Mouse (Mus musculus): ENCODE data around the gene Elavl4.

Elavl4 gene

DNA sequence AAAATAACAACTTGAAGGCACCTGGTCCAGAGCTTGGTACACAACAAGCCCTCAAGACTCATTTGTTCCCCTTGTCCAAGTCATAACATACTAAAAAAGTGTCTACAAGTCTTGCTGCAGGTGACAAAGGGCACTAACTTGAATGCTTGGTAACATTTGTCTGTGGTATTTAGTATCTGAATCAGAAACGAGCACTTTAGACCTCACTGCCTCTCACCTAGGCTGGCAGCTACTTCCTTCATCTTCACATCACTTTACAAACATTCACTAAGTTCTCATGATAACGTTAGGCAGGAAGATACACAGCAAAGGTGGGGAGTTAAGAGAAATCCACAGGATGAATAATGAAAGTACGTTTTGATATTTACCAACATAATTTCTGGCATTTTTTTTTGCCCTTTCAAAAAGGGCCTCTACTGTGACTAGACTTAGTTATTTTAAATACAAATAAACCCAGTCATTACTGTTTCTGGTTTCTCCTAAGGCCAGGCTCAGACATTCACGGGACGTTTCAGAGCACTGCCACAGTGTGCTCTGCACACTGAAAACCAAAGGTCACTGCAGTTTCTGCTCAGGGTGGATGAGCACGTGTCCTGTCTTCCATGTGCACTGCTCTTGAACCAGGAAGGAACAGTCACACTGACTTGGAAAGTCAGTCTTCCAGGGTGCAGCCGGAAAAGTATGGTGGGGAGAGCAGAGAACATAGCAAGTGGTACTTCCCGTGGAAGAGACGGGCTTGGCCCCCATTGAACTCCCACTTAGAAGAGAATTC, 84.7 kb downstream of the Elavl4 start:
- in situ Hi-C loops (cut with MboI, MseI), result no loop called here

DNA sequence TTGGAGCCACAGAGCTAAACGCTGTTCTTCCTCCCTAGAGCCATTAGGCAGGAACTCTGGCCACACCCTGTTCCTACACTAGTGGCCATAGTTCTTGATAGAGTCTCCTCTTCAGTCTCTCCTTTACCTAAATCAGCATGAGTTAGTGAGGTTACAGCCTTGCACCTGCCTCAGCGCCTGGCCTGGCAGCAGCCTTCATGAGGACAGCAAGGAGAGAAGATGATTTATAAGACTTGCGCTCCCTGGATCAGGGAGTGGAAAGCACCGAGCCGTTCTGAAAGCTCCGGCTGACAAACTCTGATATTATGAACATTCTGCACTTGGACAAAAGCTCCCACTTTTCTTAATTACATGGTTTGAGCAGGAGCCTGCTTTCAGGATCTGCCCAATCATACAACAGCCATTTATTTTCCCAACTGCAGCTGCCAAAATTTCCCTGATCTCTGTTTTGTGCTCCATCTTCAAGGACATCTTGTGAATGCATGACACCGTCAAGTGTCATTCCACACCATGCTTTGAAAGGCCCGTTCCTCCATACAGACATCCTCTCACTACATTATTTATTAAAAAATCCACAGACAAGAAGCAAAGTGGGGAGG, 87.3 kb downstream of the Elavl4 start:
- in situ Hi-C loops (cut with MboI, MseI), result no loop called here

DNA sequence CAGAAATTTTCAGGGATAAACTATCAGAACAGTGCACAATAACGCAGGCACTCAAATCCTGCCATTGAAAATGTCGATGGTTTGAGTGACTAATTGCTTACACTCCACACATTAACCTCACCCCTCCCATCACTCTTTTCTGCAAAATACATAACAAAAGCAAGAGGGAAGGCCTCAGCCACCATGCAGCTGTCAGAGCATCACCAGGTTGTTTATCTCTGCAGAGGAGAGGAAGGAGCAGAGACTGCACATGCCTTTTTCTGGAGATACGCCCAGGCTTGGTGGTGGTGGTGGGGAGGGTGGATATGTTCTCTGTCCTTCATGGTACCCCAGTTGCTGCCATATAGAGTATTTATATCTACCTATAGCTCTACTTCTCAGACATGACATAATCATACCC, 94.3 kb downstream of the Elavl4 start:
- in situ Hi-C loops (cut with MboI, MseI), result no loop called here

DNA sequence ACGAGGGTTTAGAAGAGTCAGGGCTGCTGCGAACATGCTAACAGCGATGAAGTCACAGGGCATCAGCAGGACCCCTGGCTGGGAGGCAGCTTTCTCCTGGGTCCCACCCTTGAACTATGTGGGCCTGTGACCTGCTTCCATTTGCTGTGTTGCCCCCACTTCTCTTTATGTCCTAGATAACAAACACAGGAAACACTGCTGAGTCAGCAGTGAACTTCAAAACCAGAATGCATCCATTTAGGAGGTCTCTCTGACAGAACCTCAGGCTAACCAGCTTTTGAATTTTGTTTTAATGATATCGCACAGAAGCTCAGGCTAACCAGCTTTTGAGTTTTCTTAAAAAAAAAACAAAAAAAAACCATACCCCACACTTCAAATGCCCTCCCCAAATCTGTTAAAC, 96.1 kb downstream of the Elavl4 start:
- in situ Hi-C loops (cut with MboI, MseI), result no loop called here

DNA sequence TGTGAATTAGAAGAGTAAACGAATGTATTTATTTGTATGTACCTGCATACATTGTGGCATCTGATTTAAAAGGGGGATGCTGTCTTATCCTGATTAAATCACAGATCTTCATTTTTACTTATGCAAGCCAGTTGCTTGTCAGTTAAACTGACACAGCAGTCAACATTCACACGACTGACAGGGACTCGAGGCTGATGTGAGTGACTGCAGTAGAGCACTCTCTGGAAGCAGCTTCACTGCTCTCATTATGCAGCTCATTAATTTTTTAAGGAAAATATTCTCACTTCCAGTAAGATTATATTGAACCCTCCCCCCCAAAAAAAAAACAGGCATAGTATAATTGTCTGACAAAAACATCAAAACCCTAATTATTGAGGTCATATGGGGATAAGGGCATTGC, 101.7 kb downstream of the Elavl4 start:
- in situ Hi-C loops (cut with MboI, MseI), result no loop called here

DNA sequence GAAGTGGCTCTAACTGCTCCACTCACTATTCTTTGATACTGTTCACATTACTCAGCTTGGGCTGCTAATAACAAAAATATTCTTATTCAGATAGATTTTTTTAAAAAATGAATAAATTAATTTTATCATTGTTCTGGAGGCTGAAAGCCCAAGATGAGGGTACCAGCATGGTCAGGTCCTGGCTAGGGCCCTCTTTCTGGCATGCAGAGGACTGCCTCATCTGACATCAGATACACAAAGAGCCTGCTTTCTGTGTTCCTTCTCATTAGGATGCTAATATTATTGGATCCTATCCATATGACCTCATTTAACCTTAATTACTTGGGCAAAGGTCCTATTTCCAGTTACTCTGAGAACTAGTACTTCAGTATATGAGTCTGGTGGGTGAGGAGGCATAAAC, 108.8 kb downstream of the Elavl4 start:
- in situ Hi-C loops (cut with MboI, MseI), result no loop called here

DNA sequence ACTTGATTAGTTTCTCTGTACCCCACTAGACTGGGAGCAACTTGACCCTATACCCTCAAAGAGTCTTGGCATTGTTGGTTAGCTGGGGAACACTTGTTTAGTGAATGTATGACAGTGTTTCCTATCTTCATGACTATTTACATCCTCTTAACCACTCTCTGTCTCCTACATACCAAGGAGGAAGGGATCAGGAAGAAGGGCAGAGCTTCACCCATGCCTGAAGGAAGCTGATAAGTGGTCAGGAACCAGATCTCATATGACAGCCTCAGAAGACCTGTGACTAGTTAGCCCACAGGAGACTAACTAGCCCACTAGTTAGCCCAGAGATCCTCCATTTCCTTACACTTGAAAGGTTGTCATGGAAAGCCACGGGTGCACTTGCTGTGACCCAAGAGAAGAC, 117.2 kb downstream of the Elavl4 start:
- in situ Hi-C loops (cut with MboI, MseI), result no loop called here

DNA sequence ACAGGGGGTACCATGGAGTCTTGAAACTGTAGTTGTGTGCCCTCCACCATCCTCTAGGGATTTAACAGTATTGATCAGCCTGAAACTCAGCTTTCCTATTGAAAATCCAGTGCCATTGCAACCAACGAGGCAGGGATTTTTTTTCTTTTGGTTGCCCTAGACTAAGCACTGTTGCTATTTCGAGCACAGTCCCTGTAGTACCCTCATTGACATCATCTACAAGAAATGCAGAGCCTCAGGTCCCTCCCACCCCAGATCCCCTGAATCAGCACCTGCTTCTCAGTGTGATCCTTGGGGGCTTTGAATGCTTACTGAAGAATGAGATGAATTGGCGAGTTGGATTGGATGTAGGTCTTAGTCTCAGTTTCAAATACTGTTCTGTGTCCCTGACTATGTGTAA, 119.4 kb downstream of the Elavl4 start:
- in situ Hi-C loops (cut with MboI, MseI), result no loop called here

DNA sequence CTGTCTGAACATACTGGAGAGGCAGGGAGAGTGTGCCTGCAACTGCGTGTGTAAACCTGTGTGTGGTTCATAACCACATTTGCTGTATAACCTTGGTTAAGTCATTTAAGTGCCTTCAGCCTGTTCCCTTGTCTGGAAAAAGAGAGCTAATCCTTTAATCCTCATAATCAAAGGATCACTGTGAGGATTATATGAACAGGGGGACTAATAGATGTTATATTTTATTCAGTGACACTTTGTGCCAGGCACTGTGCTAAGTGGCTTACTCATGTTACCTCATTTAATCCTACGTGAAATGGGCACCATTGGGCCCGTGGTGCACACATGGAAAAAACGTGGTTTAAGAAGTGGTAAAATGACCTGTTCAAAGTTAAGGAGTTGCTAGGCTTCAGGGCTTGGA, 119.9 kb downstream of the Elavl4 start:
- in situ Hi-C loops (cut with MboI, MseI), result no loop called here

DNA sequence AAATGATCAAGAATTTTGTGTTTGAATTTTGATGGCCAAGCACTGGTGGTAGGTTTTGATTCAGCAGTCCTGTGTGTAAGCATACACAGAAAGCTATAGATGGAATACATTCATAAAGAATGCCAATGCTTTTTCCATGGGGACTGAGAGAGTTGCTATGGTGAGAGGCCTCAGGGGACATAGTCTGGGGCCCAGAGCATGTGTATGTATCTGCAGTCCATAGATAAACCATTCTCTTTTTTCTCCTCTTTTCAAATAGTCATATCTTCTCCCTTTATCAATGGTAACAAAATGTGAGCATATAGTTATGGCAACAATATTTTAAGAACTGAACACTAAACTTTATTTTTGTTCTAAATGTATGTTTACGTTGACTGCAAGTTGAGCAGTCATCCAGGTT, 122.1 kb downstream of the Elavl4 start:
- in situ Hi-C loops (cut with MboI, MseI), result no loop called here

DNA sequence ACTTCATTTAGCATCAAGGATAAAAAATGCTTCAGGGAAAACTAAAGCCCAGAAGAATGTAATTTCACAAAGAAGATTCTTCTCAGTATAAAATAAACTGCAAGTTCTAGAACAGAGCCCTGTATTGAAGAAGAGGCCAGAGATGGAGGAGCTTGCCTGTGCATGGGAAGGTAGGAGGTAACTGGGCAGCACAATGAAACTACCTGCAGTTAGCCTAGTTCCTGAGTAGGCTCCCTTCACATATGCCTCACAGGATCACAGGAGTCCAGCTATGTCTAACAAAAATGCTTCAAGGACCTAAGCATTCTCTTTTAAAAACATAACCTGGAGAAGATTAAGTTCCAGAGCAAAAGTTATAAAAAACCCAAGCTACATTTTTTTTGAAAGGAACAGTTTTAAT, 122.5 kb downstream of the Elavl4 start:
- in situ Hi-C loops (cut with MboI, MseI), result no loop called here

DNA sequence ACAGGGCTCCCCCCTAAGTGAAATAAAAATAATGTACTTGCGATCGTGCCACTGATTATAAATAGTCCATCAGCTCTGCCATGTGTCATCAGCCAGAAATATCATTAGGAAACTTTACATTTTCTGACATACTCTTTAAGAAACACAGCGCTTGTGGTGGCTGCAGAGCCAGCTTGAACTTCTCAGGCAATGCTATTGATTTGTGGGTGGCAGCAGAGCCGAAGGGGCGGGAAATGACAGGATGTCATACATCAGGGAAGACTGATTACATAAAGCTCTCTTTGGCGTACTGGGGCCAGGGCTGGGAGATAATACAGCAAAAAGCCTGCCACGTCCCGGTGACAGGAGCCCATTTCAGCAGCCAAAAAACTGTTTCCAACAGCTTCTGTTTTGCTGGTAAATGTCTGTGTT, 124.1 kb downstream of the Elavl4 start:
- in situ Hi-C loops (cut with MboI, MseI), result no loop called here

DNA sequence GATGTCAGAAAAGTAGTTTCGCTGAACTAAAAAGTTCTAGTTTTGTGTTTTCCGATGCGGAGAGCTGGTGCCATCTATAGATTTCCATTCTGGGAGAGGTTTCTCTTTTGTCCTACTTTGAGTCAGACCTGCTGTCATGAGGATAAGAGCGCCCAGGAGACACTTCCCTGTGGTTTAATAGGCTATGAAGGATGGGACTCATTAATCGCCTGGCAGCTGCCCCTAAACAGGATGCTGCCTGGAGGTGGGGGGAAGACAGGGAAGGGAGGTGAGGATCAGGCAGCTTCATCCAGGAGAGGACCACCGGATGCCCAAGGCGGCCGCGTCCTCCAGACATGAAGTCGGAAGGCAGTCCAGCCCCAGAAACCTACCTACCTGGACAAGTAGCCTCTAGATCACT, 126.2 kb downstream of the Elavl4 start:
- in situ Hi-C loops (cut with MboI, MseI), result no loop called here

DNA sequence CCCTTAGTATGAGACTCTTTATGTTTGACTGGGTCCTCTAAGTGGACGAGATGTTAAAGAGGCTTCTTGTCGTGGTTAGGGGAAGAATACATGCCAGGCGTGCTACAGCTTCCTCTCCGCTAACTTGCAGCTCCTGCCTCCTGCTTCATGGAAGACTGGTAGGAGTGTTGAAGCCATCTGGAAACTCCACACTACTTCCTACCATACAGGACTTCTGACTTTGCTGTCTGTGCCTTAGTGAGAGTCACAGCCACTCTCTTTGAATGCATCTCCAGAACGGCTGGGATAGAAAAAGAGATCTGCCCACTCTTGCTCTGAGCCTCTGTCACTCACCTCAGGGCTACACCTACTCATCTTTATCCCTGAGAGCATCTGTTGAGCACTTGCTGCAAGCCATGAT, 132.9 kb downstream of the Elavl4 start:
- in situ Hi-C loops (cut with MboI, MseI), result no loop called here

DNA sequence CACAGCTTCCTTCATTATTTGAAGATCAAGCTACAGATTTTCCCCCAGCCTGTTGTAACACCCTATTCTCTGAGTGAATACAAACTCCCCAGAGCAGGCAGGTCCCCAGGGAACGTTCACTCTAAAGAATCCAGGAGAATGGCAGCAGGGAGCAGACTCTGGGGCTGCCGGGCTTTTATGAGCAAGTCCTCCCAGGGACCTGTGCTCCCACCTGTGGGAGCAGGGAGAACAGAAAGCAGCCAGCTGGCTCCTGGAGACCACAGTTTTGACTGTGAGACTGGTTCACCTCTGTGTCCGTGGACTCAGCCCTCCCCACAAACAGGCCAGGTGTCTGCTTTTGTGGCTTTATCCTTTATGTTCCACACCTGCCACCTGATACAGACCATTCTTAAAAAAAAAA, 134.2 kb downstream of the Elavl4 start:
- in situ Hi-C loops (cut with MboI, MseI), result no loop called here

DNA sequence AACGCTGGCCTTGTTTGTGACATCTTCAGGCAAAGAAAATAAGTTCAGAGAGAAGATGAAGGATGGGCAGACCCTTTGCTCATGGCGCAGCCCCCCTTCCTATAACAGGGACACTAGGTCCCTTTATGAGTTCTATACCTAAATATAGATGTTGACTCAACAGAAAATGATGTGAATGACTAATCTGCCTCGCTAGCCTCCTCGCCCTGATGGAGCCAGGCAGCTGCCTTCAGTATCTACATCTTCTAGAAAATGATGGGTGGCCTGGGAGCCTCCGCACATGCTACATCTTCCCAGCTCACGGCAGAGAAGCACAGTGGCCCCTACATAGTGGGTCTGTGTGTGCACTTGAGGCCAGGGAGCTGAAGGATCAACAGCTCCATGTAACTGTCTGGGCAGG, 137.2 kb downstream of the Elavl4 start:
- in situ Hi-C loops (cut with MboI, MseI), result no loop called here

DNA sequence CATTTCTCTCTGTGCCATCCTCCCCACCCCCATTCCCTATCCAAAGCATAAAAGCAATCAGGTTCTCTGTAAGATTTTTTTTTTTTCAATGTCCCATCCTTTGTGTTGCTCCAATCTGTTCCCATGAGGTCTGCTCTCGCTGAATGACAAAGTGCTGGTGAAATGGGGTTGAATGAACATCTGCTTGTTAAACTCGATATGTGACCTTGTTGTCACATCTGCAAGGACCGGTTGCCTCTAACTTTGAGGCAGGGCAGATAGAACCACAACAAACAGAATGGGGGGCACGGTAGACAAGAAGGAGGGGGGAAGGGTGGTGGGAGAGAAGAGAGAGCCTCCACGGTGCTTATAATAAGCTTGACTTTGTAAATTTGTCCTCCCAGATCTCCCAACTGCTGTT, 138.0 kb downstream of the Elavl4 start:
- in situ Hi-C loops (cut with MboI, MseI), result no loop called here

DNA sequence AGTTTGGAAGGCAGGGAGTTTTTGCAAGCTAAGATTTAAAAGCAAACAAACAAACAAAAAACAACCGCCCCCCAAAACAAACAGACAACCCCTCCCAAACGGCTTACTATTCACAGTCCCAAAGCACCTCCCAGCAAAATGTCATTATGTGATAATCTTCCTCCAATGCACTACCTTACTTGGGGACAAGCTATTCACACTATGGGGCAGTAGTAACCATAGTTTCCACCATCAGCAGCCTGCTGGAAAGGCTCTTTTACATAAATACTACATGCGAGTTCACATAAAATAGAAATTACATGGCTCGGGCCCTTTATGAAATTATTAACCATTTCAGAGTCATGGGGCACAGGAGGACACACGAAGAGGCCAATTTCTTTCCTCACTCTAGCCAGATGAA, 141.5 kb downstream of the Elavl4 start:
- in situ Hi-C loops (cut with MboI, MseI), result no loop called here

DNA sequence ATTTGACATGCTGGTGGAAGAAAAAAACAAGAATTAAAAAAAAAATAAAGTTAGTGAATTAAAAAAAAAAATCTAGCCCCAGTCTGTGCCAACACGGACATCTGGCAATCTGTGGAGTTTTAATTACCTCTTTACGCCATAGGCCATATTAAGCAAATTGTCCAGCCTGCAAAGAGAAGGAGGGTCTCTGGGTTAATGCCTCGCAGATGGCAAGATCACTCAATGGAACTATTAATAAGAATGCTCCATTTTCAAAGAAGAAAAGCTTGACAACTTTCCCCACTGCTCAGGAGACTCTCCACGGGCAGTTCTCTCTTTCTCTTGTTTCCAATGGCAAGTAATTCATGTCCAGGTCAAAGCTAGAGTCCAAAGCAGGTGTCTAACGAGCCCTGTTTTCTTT, 142.1 kb downstream of the Elavl4 start:
- in situ Hi-C loops (cut with MboI, MseI), result no loop called here

DNA sequence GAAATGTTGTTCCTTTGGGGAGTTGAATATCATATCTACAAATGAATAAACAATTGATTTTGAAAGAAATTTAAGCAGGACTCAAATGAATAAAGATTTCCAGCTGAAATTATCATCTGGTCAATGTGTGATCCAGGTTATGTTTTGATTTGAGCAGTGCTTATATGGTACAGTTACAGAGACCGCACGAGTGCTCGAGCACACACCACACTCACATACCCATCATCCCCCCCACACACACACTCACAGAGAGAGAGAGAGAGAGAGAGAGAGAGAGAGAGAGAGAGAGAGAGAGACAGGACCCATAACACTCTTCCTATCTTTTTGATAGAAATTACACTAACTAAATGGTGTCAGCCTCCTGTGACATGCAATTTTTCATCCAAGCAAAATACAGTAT, 150.0 kb downstream of the Elavl4 start:
- in situ Hi-C loops (cut with MboI, MseI), result no loop called here

DNA sequence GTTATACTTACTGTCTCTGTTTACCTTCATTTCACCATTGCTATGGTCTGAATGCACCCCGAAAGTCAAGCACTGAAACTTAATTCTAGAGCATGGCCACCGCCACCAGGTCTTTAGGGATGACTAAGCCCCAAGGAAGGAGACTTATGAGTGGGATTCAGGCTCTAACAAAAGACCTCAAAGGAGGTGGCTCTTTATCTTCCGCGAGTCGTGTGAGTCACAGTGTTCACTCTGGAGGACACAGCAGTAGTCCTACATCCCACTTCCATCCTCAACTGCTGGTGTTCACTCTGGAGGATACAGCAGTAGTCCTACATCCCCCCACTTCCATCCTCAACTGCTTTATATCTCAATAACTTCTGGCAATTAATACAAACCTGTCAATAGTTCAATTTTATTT, 151.8 kb downstream of the Elavl4 start:
- in situ Hi-C loops (cut with MboI, MseI), result no loop called here

DNA sequence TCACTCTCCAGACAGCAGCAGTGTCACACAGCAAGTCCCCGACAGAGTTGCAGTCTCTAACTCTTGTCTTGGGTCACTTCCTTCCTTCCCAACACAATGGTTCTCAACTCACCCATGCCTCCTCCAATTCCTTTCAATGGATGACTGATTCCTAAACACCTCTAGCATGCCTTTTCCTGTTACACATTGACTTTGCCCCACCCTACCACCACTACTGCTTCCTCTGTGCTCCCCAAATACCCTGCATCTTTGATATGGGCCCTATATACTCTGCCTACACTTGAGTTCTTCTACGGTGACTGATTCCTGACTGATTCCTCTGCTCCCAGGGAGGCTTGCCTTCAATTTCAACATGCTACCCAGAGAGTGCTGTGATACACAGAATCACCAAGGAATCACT, 153.1 kb downstream of the Elavl4 start:
- in situ Hi-C loops (cut with MboI, MseI), result no loop called here

DNA sequence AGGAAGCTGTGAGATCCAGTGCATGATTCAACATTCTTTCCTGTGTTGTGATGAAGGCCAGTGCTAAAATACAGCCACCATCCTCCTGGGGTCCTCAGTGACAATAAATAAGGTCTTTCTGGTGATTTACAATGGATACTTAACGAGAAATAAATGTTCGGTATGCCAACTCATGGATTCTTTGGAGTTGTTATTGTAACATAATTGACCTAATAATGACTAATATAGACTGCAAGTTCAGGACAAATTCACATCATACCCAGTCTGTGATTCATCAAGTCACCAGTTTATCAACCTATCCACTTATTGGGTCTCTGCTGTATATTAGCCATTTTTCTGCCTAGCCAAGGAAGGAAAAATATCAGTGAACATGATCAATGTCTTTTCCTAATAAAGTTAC, 174.4 kb downstream of the Elavl4 start:
- in situ Hi-C loops (cut with MboI, MseI), result no loop called here

DNA sequence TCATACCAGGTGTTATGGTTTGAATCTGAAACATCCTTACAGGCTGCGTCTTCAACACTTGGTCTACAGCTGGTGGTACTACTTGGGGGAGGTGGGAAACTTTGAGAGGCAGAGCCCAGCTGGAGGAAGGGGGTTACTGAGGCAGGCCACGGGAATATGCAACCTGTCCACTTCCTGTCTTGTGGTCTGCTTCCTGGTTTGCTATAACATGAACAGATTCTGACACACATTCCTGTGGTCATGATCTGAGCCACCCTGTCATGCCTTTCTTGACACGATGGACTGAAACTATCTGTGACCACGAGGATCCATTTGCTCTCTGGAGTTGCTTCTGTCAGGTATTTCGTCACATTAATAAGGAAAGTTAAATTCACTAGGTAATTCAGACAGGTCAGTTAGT, 179.7 kb downstream of the Elavl4 start:
- in situ Hi-C loops (cut with MboI, MseI), result no loop called here

Data from T-helper 17 cell (primary cell).